24 mouse cellular contexts compared by ENCODE assay signal in the genomic region with DNA sequence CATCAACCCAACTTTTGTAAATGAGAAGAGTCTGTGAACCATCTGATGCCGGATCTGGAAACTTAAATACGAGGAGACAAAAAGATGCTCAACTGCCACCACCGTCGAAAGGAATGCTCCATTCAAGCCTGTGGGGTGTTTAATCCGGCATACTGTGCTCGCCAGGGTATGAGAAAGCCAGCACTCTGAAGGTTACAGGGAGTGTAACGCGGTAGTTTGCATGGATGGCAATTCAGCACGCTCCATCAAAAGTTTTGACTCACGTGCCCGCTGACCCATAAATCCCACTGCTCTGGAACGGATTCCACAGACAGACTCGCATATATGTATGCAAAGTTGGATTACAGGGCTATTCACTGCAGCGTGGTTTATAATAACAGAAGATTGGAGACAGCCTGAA.
DNase-seq lines count a peak whose midpoint lies in the region; ATAC-seq and TF ChIP-seq lines count a peak whose summit lies in the region.
"Had no signal": no experiment of that assay in that cellular context is flagged by ENCODE, and none has a peak within 500 bp of the region (broad histone marks: within the 10 kb centered on the region; RNA-seq: fewer than 3 reads in every experiment).

No protein-coding gene starts in this region.

- no peak for TF ChIP-seq CTCF in Patski (IDR thresholded peaks at IDR 0.05)

- ATAC-seq in midbrain, embryonic 13.5 days: no peak
- ATAC-seq in midbrain, embryonic 15.5 days (replicated peaks): no peak
- peak; percentile 12 for ATAC-seq in Patski
- ATAC-seq: forebrain, embryonic 13.5 days; hindbrain, postnatal 0 days had no signal

- no peak overlapping the region for H3K9ac ChIP-seq in midbrain, embryonic 13.5 days (replicated peaks)
- no peak overlapping the region for H3K9ac ChIP-seq in midbrain, embryonic 15.5 days
- H3K9ac ChIP-seq: embryonic facial prominence, embryonic 13.5 days; forebrain, embryonic 13.5 days; heart, embryonic 15.5 days; hindbrain, embryonic 13.5 days had no signal

- CTCF ChIA-PET in Patski (lab: Charles Lee): interaction anchor here (1.8 kb wide), 1 partner anchor 17 kb away, joined by 4 read pairs; no protein-coding TSS in a partner anchor

- H3K36me3 ChIP-seq in heart, embryonic 10.5 days: no peaks in the 10 kb centered on the region
- no peaks in the 10 kb centered on the region for H3K36me3 ChIP-seq in midbrain, embryonic 13.5 days
- H3K36me3 ChIP-seq in midbrain, embryonic 15.5 days (replicated peaks): no peaks in the 10 kb centered on the region
- H3K36me3 ChIP-seq: embryonic facial prominence, embryonic 13.5 days; heart, embryonic 15.5 days; hindbrain, embryonic 13.5 days had no signal

- no peaks in the 10 kb centered on the region for H3K27me3 ChIP-seq in heart, embryonic 10.5 days (ENCODE audit: insufficient read depth, poor library complexity, severe bottlenecking)
- 0 out of 2 replicates have a peak, but pooled peaks cover 8% of the 10 kb centered on the region for H3K27me3 ChIP-seq in midbrain, embryonic 13.5 days
- no peaks in the 10 kb centered on the region for H3K27me3 ChIP-seq in midbrain, embryonic 15.5 days (replicated peaks)
- H3K27me3 ChIP-seq in Patski: peaks cover 3% of the 10 kb centered on the region
- H3K27me3 ChIP-seq: embryonic facial prominence, embryonic 13.5 days; forebrain, embryonic 13.5 days; heart, embryonic 15.5 days had no signal

- POLR2A ChIA-PET in Patski (lab: Charles Lee): no interaction called here

- in situ Hi-C loops in Patski (cut with MboI; ENCODE audit: low pct_unique_long_range_greater_than_20kb): no loop called here

- H3K4me3 ChIP-seq in heart, embryonic 10.5 days: no peak overlapping the region
- H3K4me3 ChIP-seq in midbrain, embryonic 13.5 days (replicated peaks): no peak overlapping the region
- H3K4me3 ChIP-seq in midbrain, embryonic 15.5 days: no peak overlapping the region
- H3K4me3 ChIP-seq: embryonic facial prominence, embryonic 13.5 days; forebrain, embryonic 13.5 days; gastrocnemius, adult 2 months; heart, embryonic 15.5 days; hindbrain, embryonic 13.5 days had no signal

- whole genome bisulfite sequencing in heart, embryonic 10.5 days: 84% methylated on average over 14 of the region's 14 CpGs
- WGBS in midbrain, embryonic 13.5 days: 14% methylated on average over 14 of the region's 14 CpGs
- 16% methylated on average over 14 of the region's 14 CpGs for WGBS in midbrain, embryonic 15.5 days

- peak; percentile 60 for DNase-seq in heart, adult 11 months
- DNase-seq in heart, embryonic 10.5 days (ENCODE audit: low spot score): no peak
- DNase-seq in Patski (ENCODE audit: low read depth, low spot score): no peak
- DNase-seq in retina, embryonic 14.5 days (ENCODE audit: low spot score): peak; percentile 67
- no peak for DNase-seq in adrenal gland, adult 18-20 months (ENCODE audit: low spot score in 2 of 2)
- DNase-seq in gastrocnemius, adult 8-10 months (ENCODE audit: low spot score in 2 of 2): no peak
- DNase-seq: adrenal gland, adult 8-10 months; adrenal gland, postnatal 36 days; cerebellum, adult 11 months; cerebellum, adult 8-10 months; cerebellum, postnatal 14 days; embryo, embryonic 11 days; gastrocnemius, adult 2 months; gastrocnemius, postnatal 36 days; heart, adult 18-20 months; heart, postnatal 14 days had no signal

- no peak overlapping the region for H3K27ac ChIP-seq in heart, embryonic 10.5 days
- H3K27ac ChIP-seq in midbrain, embryonic 13.5 days: no peak overlapping the region
- no peak overlapping the region for H3K27ac ChIP-seq in midbrain, embryonic 15.5 days
- H3K27ac ChIP-seq: embryonic facial prominence, embryonic 13.5 days; forebrain, embryonic 13.5 days; gastrocnemius, adult 2 months; heart, embryonic 15.5 days; hindbrain, embryonic 13.5 days; hindbrain, postnatal 0 days had no signal

- 0 out of 2 replicates have a peak overlapping the region, but pooled peaks have one; percentile 2 for H3K4me2 ChIP-seq in midbrain, embryonic 13.5 days (replicated peaks)
- H3K4me2 ChIP-seq in midbrain, embryonic 15.5 days: no peak overlapping the region
- H3K4me2 ChIP-seq: embryonic facial prominence, embryonic 13.5 days; forebrain, embryonic 13.5 days; heart, embryonic 11.5 days; heart, embryonic 15.5 days; hindbrain, embryonic 13.5 days had no signal

- H3K4me1 ChIP-seq in heart, embryonic 10.5 days: no peaks in the 10 kb centered on the region
- peaks cover 13% of the 10 kb centered on the region; the same call in 1 of the 2 replicates for H3K4me1 ChIP-seq in midbrain, embryonic 13.5 days (replicated peaks)
- H3K4me1 ChIP-seq in midbrain, embryonic 15.5 days: no peaks in the 10 kb centered on the region
- H3K4me1 ChIP-seq: heart, embryonic 15.5 days had no signal

- no peaks in the 10 kb centered on the region for H3K9me3 ChIP-seq in heart, embryonic 10.5 days
- no peaks in the 10 kb centered on the region for H3K9me3 ChIP-seq in midbrain, embryonic 13.5 days
- H3K9me3 ChIP-seq in midbrain, embryonic 15.5 days: no peaks in the 10 kb centered on the region
- H3K9me3 ChIP-seq: heart, embryonic 15.5 days; hindbrain, embryonic 13.5 days had no signal

Comparison
In these comparisons a context has a peak if more than half of its experiments do, and no peak if none do; other contexts are left out.
1. DNase-seq: peak in heart, adult 11 months (single experiment) and retina, embryonic 14.5 days (single experiment); none in heart, embryonic 10.5 days (single experiment), Patski (single experiment), adrenal gland, adult 18-20 months (0 of 2) and gastrocnemius, adult 8-10 months (0 of 2).